Mouse (Mus musculus) spleen, adult 2 months (tissue): ENCODE measurements around the gene Syt1.

Experiments
- CTCF ChIP-seq: fragments of 200-500 bp; IDR thresholded peaks from 2 replicates; pipeline ENCODE4 v1.5.1; 2011; ENCODE audit warnings: mild to moderate bottlenecking, inconsistent platforms; ENCODE audit not compliant: insufficient read depth, insufficient read length, insufficient replicate concordance; ENCODE audit errors: extremely low read depth
- POLR2A ChIP-seq: fragments of 200-500 bp; IDR thresholded peaks from 2 replicates; pipeline ENCODE4 v1.6.1; 2011; ENCODE audit warnings: low read depth, low read length, inconsistent platforms

DNA sequence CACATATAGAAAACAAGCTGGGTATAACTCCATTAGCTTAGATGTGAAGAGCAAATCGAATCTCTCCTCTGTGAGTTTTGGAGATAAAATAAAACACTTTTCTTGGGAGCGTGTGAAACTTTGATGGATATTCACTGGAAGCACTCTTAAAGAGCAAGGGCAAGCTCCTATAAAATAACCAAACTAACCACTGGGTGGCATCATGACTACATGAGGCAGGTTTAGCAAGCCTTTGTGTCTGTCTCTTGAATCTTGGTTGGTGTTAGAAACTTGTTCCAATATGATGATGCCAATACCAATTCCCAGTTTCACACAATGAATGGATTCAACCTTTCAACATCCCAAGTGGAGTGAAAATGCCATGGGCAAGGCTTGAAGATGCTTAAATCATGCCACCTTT is 276.8 kb downstream of the Syt1 start:
- TF ChIP-seq POLR2A (no peak), CTCF (no peak)
